ENCODE assay signal across 28 mouse cellular contexts in genomic region chr12:8223036-8223435, GRCm38 (mm10). TPM values are rescaled to one million over a fixed set of nuclear protein-coding genes. Genes with fewer than 3 reads are reported as not detected.
A peak's percentile ranks its signal among the peaks of the same experiment; 100 is the strongest.
DNase-seq lines count a peak whose midpoint lies in the region; ATAC-seq lines count a peak whose summit lies in the region.
"Had no signal": no experiment of that assay in that cellular context is flagged by ENCODE, and none has a peak within 500 bp of the region (broad histone marks: within the 10 kb centered on the region; RNA-seq: fewer than 3 reads in every experiment).

No protein-coding gene starts in this region.

- ATAC-seq in common myeloid progenitor, adult 5-6 weeks (replicated peaks; ENCODE audit: low read depth, poor library complexity, severe bottlenecking): peak; percentile 73
- ATAC-seq in hindbrain, embryonic 12.5 days (ENCODE audit: low FRiP score): no peak
- ATAC-seq: CD4-positive, CD25-positive, alpha-beta regulatory T cell, adult 4 months; forebrain, embryonic 13.5 days; liver, postnatal 0 days; midbrain, embryonic 15.5 days had no signal

- H3K9me3 ChIP-seq in hindbrain, embryonic 12.5 days (replicated peaks): no peaks in the 10 kb centered on the region
- H3K9me3 ChIP-seq: embryonic facial prominence, embryonic 13.5 days; forebrain, embryonic 13.5 days; heart, embryonic 15.5 days; hindbrain, embryonic 15.5 days; limb, embryonic 10.5 days; midbrain, embryonic 15.5 days; neural tube, embryonic 13.5 days had no signal

- no peak overlapping the region for H3K4me2 ChIP-seq in hindbrain, embryonic 12.5 days (replicated peaks)
- H3K4me2 ChIP-seq: embryonic facial prominence, embryonic 13.5 days; forebrain, embryonic 13.5 days; heart, embryonic 15.5 days; hindbrain, embryonic 15.5 days; midbrain, embryonic 15.5 days; neural tube, embryonic 13.5 days had no signal

- H3K9ac ChIP-seq in hindbrain, embryonic 12.5 days: no peak overlapping the region
- H3K9ac ChIP-seq: embryonic facial prominence, embryonic 13.5 days; forebrain, embryonic 13.5 days; heart, embryonic 15.5 days; hindbrain, embryonic 15.5 days; liver, postnatal 0 days; midbrain, embryonic 15.5 days; neural tube, embryonic 13.5 days had no signal

- peak; percentile 16 for DNase-seq in urinary bladder, postnatal 14 days (ENCODE audit: low spot score)
- DNase-seq in urinary bladder, postnatal 25 days (ENCODE audit: low spot score): no peak
- DNase-seq in adrenal gland, adult 2 months: peak; percentile 61
- no peak for DNase-seq in embryo, embryonic 10.5 days (ENCODE audit: low spot score)
- no peak for DNase-seq in right cerebral cortex, postnatal 36 days (ENCODE audit: low spot score in 2 of 2)
- DNase-seq: cerebellum, adult 18-20 months; cerebellum, postnatal 14 days; embryo, embryonic 11 days; heart, postnatal 36 days; kidney, adult 2 months; layer of hippocampus, adult 9-11 months; liver; liver, postnatal 0 days; lung, postnatal 14 days; thymus, adult 18-20 months; thymus, postnatal 36 days had no signal

- H3K27me3 ChIP-seq in hindbrain, embryonic 12.5 days: no peaks in the 10 kb centered on the region
- H3K27me3 ChIP-seq: embryonic facial prominence, embryonic 13.5 days; forebrain, embryonic 13.5 days; heart, embryonic 15.5 days; hindbrain, embryonic 15.5 days; midbrain, embryonic 15.5 days; neural tube, embryonic 13.5 days had no signal

- no peak overlapping the region for H3K27ac ChIP-seq in hindbrain, embryonic 12.5 days
- H3K27ac ChIP-seq: embryonic facial prominence, embryonic 13.5 days; forebrain, embryonic 13.5 days; heart, embryonic 15.5 days; hindbrain, embryonic 15.5 days; kidney, postnatal 0 days; limb, embryonic 10.5 days; midbrain, embryonic 15.5 days; neural tube, embryonic 13.5 days had no signal

- H3K4me1 ChIP-seq in hindbrain, embryonic 12.5 days: no peaks in the 10 kb centered on the region
- H3K4me1 ChIP-seq: embryonic facial prominence, embryonic 13.5 days; forebrain, embryonic 13.5 days; heart, embryonic 15.5 days; hindbrain, embryonic 15.5 days; limb, embryonic 10.5 days; midbrain, embryonic 15.5 days; neural tube, embryonic 13.5 days had no signal

- 90% methylated on average over 6 of the region's 6 CpGs for WGBS in hindbrain, embryonic 12.5 days

- no peak overlapping the region for H3K4me3 ChIP-seq in hindbrain, embryonic 12.5 days
- H3K4me3 ChIP-seq: embryonic facial prominence, embryonic 13.5 days; erythroblast, embryonic 14.5 days; forebrain, embryonic 13.5 days; heart, embryonic 15.5 days; hindbrain, embryonic 15.5 days; limb, embryonic 10.5 days; midbrain, embryonic 15.5 days; neural tube, embryonic 13.5 days had no signal

- peaks cover 10% of the 10 kb centered on the region; the same call in 1 of the 2 replicates for H3K36me3 ChIP-seq in hindbrain, embryonic 12.5 days

RNA-seq across cellular contexts. Expression of gene Ldah, which starts 15.1 kb away (rescaled TPM):
- total RNA-seq in adrenal gland, adult 2 months (2021): 10 to 100 TPM; 53.0 to 71.8 TPM
- 12.0 and 19.3 TPM in 2 replicates for polyA plus RNA-seq in adrenal gland, adult 2 months (2012; rRNA removed)
- total RNA-seq in common myeloid progenitor, adult 5-6 weeks (2017): 34.9 and 42.9 TPM in 2 replicates
- polyA plus RNA-seq in hindbrain, embryonic 12.5 days (2016; fragmentation: Nextera tagmentation; extraction: Ambion mirVana): 71.3 and 77.4 TPM in 2 replicates

Comparison
In these comparisons a context has a peak if more than half of its experiments do, and no peak if none do; other contexts are left out.
1. DNase-seq: peak in urinary bladder, postnatal 14 days (single experiment) and adrenal gland, adult 2 months (single experiment); none in urinary bladder, postnatal 25 days (single experiment), embryo, embryonic 10.5 days (single experiment) and right cerebral cortex, postnatal 36 days (0 of 2).